Mouse (Mus musculus): Measurements from ENCODE around the gene Oip5. TPM values are rescaled to one million over a fixed set of nuclear protein-coding genes. Genes with fewer than 3 reads are reported as not detected.

Gene Oip5
- total RNA-seq, 2 experiments from 2014 or later: 5.0 to 5.7 TPM

GRCm38 (mm10) chr2:119591247-119591646 is 27.0 kb downstream of the Oip5 start:
- DNase-seq (ENCODE audit: low spot score in 2 of 2): no peak

GRCm38 (mm10) chr2:119587383-119587782 is 30.9 kb downstream of the Oip5 start:
- peak in 1 of 2 experiments; percentile 50 for DNase-seq (ENCODE audit: low spot score in 2 of 2)

- no peak for DNase-seq (ENCODE audit: low spot score in 2 of 2)
These were observed 34.0 kb downstream of the Oip5 start for GRCm38 (mm10) chr2:119584282-119584681.

DNA sequence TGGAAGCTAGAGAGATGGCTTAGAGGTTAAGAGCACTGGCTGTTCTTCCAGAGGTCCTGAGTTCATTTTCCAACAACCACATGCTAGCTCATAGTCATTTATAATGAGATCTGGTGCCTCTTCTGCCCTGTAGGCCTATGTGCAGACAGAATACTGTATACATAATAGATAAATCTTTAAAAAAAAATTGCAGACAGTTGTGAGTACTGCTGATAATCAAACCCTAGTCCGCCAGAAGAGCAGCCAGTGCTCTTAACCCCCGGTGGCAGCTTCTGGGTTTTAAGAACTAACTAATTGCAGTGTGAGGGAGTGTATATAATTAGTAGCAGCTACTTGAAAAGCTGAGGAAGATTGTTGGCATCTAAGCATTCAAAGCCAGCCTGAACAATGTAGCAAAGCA is 34.8 kb downstream of the Oip5 start:
- no peak for DNase-seq (ENCODE audit: low spot score in 2 of 2)

DNA sequence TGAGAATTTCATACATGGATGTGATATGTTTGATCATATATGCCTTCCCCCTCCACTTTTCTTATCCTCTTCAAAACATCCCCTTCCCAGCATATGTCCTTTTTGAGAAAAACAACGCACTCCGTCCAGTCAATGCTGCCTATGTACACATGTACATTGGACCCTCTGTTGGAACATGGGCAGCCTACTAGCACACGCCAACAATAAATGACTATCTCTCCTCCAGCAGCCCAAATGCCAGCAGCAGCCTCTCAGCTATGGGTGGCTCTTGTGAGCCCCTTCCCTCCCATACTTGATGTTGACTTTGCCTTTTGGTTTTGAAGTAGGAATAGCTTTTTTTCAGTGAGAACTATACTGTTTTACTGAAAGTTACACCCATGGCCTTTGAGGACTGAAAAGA is 36.7 kb downstream of the Oip5 start:
- DNase-seq (ENCODE audit: low spot score in 2 of 2): no peak

DNA sequence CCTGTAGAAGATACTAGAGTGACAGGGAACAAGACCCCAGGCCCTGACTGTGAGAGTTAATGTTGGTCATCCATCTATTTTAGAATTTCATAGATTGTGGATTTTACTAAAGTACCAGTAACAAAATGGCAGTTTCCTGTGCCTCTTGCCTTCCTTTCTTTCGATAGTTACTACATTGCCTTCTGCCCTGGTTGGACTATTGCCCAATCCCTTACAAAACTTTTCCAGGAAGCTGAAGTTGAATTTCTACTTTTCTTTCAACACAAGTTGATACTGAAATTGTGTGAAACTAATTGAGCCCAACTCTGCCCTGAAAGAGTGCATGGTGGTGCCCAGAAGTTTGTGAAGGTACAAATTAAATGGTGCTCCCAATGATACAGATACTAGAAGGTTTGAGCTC is 45.8 kb downstream of the Oip5 start:
- DNase-seq (ENCODE audit: low spot score in 2 of 2): no peak

- no peak for DNase-seq (ENCODE audit: low spot score in 2 of 2)
These were observed 52.0 kb downstream of the Oip5 start for GRCm38 (mm10) chr2:119566182-119566855.

- DNase-seq (ENCODE audit: low spot score in 2 of 2): no peak
These were observed 53.0 kb downstream of the Oip5 start for GRCm38 (mm10) chr2:119565284-119565683.

GRCm38 (mm10) chr2:119561794-119562193 is 56.5 kb downstream of the Oip5 start:
- DNase-seq (ENCODE audit: low spot score in 2 of 2): no peak

Other genes starting within 250 kb of the Oip5 start
- 10 to 100 TPM; 18.0 TPM for gene Ino80, start 140.8 kb downstream of the Oip5 start, total RNA-seq (2021)
- under 1 TPM; 0.05 to 0.15 TPM for gene Exd1, start 70.8 kb downstream of the Oip5 start, total RNA-seq (2021)
- gene Chp1, start 70.8 kb downstream of the Oip5 start, total RNA-seq (2021): 10 to 100 TPM; 58.5 to 64.0 TPM
- gene Nusap1, start 171 bp downstream of the Oip5 start, total RNA-seq (2021): 10 to 100 TPM; 14.8 to 17.1 TPM
- gene Ndufaf1, start 44.4 kb upstream of the Oip5 start, total RNA-seq (2021): 10 to 100 TPM; 31.2 to 32.4 TPM
- gene Rtf1, start 56.6 kb upstream of the Oip5 start, total RNA-seq (2021): 10 to 100 TPM; 32.3 to 38.3 TPM
- gene Itpka, start 123.9 kb upstream of the Oip5 start, total RNA-seq (2021): under 1 TPM; 0.29 to 0.34 TPM
- not detected for gene Ltk, start 142.0 kb upstream of the Oip5 start, total RNA-seq (2021)
- 10 to 100 TPM; 18.3 to 19.9 TPM for gene Rpap1, start 169.1 kb upstream of the Oip5 start, total RNA-seq (2021)
- gene Tyro3, start 179.3 kb upstream of the Oip5 start, total RNA-seq (2021): 1 to 10 TPM; 8.8 to 9.7 TPM

Data from gastrocnemius, postnatal 4 days (tissue).